Mouse (Mus musculus) embryonic facial prominence, embryonic 14.5 days (tissue): ENCODE data around the gene Tdrd5. TPM values are rescaled to one million over a fixed set of nuclear protein-coding genes. Genes with fewer than 3 reads are reported as not detected.
"Not testable (repeated sequence)": the region's sequence is repeated elsewhere in the genome, so short reads cannot be mapped to it uniquely, and the experiment has no call there.

Experiments used
- ATAC-seq: fragments of 200-750 bp; cut with Nextera tagmentation; 2 replicates; pipeline ENCODE4 v1.8.0; 2017; ENCODE audit warnings: low read depth, moderate number of reproducible peaks, moderate TSS enrichment
- DNase-seq: peaks from one replicate; pipeline ENCODE4 v3.0.0-alpha.2; 2015; ENCODE audit warnings: low spot score
- H3K27ac ChIP-seq: fragments of 300-500 bp; sonication (generic); replicated peaks from 2 replicates; pipeline ENCODE4 v1.5.1; 2014; ENCODE audit warnings: low read depth, mild to moderate bottlenecking, low read length, moderate library complexity
- H3K27me3 ChIP-seq: fragments of 300-500 bp; sonication (generic); replicated peaks from 2 replicates; pipeline ENCODE4 v1.6.1; 2014; ENCODE audit warnings: low read length; ENCODE audit not compliant: control insufficient read depth, insufficient read depth
- H3K36me3 ChIP-seq: fragments of 300-500 bp; sonication (generic); 2 replicates; pipeline ENCODE4 v1.6.1; 2014; ENCODE audit warnings: low read length, mixed read lengths; ENCODE audit not compliant: control insufficient read depth, insufficient read depth
- H3K4me1 ChIP-seq: fragments of 300-500 bp; sonication (generic); 2 replicates; pipeline ENCODE4 v1.6.1; 2014; ENCODE audit warnings: antibody characterized with exemption, low read length; ENCODE audit not compliant: control insufficient read depth, insufficient read depth
- H3K4me2 ChIP-seq: fragments of 300-500 bp; sonication (generic); 2 replicates; pipeline ENCODE4 v1.6.1; 2014; ENCODE audit warnings: low read depth, mild to moderate bottlenecking, low read length, moderate library complexity, mixed read lengths
- H3K4me3 ChIP-seq: fragments of 300-500 bp; sonication (generic); 2 replicates; pipeline ENCODE4 v1.5.1; 2014; ENCODE audit warnings: low read depth, mild to moderate bottlenecking, low read length
- H3K9ac ChIP-seq: fragments of 300-500 bp; sonication (generic); 2 replicates; pipeline ENCODE4 v1.6.1; 2014; ENCODE audit warnings: low read depth, mild to moderate bottlenecking, low read length, moderate library complexity, mixed read lengths
- H3K9me3 ChIP-seq: fragments of 300-500 bp; sonication (generic); 2 replicates; pipeline ENCODE4 v1.6.1; 2016; ENCODE audit warnings: low read length; ENCODE audit not compliant: control insufficient read depth
- WGBS: fragments of 180-500 bp; shearing (Covaris S2); extraction: QIAGEN DNeasy Blood & Tissue Kit; methylation state at CpG from one replicate; pipeline ENCODE4 v1.1.7; 2014; 5-methylcytosine and 5-hydroxymethylcytosine counted together
- polyA plus RNA-seq: library from polyadenylated mRNA; unstranded; fragments of >200 nt; fragmentation: Nextera tagmentation; extraction: Ambion mirVana; gene quantifications from 2 replicates; pipeline ENCODE4 v1.2.1, GENCODE M21; 2014

The Tdrd5 gene
- polyA plus RNA-seq, 1 experiment from 2014 or later, result 0.50 TPM

- ATAC-seq (no peak), DNase-seq (no peak)
- Histone ChIP-seq H3K9ac (no peak overlapping the region), H3K27ac (no peak overlapping the region), H3K27me3 (no peaks in the 10 kb centered on the region), H3K9me3 (no peaks in the 10 kb centered on the region), H3K36me3 (no peaks in the 10 kb centered on the region), H3K4me2 (no peak overlapping the region), H3K4me3 (no peak overlapping the region), H3K4me1 (no peaks in the 10 kb centered on the region)
- WGBS, result 29% methylated on average over 5 of the region's 5 CpGs
Measured at GRCm38 (mm10) chr1:156271654-156272053, 31.8 kb downstream of the Tdrd5 start.

GRCm38 (mm10) chr1:156270471-156270870 is 33.0 kb downstream of the Tdrd5 start:
- WGBS, result 76% methylated on average over 9 of the region's 9 CpGs
- ATAC-seq (no peak), DNase-seq (no peak)
- H3K4me2 ChIP-seq, result no peak overlapping the region
- H3K4me3 ChIP-seq, result no peak overlapping the region
- H3K27ac ChIP-seq, result no peak overlapping the region
- no peaks in the 10 kb centered on the region for H3K4me1 ChIP-seq
- H3K36me3 ChIP-seq, result no peaks in the 10 kb centered on the region
- H3K9ac ChIP-seq, result no peak overlapping the region
- no peaks in the 10 kb centered on the region for H3K27me3 ChIP-seq
- no peaks in the 10 kb centered on the region for H3K9me3 ChIP-seq

GRCm38 (mm10) chr1:156268546-156268945 is 34.9 kb downstream of the Tdrd5 start:
- H3K4me3 ChIP-seq, H3K36me3 ChIP-seq, DNase-seq, ATAC-seq, H3K27me3 ChIP-seq, H3K4me1 ChIP-seq, H3K4me2 ChIP-seq, H3K9ac ChIP-seq, H3K9me3 ChIP-seq, H3K27ac ChIP-seq: not testable (repeated sequence)
- 29% methylated on average over 3 of the region's 3 CpGs for WGBS

GRCm38 (mm10) chr1:156263946-156264345 is 39.5 kb downstream of the Tdrd5 start:
- Histone ChIP-seq H3K4me2 (no peak overlapping the region), H3K9me3 (no peaks in the 10 kb centered on the region), H3K4me3 (no peak overlapping the region), H3K27me3 (no peaks in the 10 kb centered on the region), H3K4me1 (no peaks in the 10 kb centered on the region), H3K9ac (no peak overlapping the region), H3K27ac (no peak overlapping the region), H3K36me3 (no peaks in the 10 kb centered on the region)
- 79% methylated on average over 8 of the region's 8 CpGs for WGBS
- ATAC-seq (no peak), DNase-seq (no peak)

- no peaks in the 10 kb centered on the region for H3K4me1 ChIP-seq
- peak; percentile 20 for DNase-seq
- H3K27me3 ChIP-seq, result no peaks in the 10 kb centered on the region
- no peaks in the 10 kb centered on the region for H3K9me3 ChIP-seq
- H3K4me2 ChIP-seq, result no peak overlapping the region
- ATAC-seq, result no peak
- H3K27ac ChIP-seq, result no peak overlapping the region
- WGBS, result 49% methylated on average over 2 of the region's 2 CpGs
- no peaks in the 10 kb centered on the region for H3K36me3 ChIP-seq
- H3K9ac ChIP-seq, result no peak overlapping the region
- H3K4me3 ChIP-seq, result no peak overlapping the region
Measured at GRCm38 (mm10) chr1:156263352-156263751, 40.1 kb downstream of the Tdrd5 start.

- no peaks in the 10 kb centered on the region for H3K9me3 ChIP-seq
- no peak overlapping the region for H3K27ac ChIP-seq
- ATAC-seq (no peak), DNase-seq (peak; percentile 27)
- WGBS, result 63% methylated on average over 4 of the region's 4 CpGs
- H3K27me3 ChIP-seq, result no peaks in the 10 kb centered on the region
- H3K4me1 ChIP-seq, result no peaks in the 10 kb centered on the region
- no peak overlapping the region for H3K4me2 ChIP-seq
- H3K36me3 ChIP-seq, result no peaks in the 10 kb centered on the region
- H3K4me3 ChIP-seq, result no peak overlapping the region
- H3K9ac ChIP-seq, result no peak overlapping the region
Measured at GRCm38 (mm10) chr1:156254866-156255265, 48.6 kb downstream of the Tdrd5 start.

- H3K9ac ChIP-seq, DNase-seq, H3K4me2 ChIP-seq, H3K27ac ChIP-seq, H3K9me3 ChIP-seq, H3K36me3 ChIP-seq, H3K4me1 ChIP-seq, H3K4me3 ChIP-seq, ATAC-seq, H3K27me3 ChIP-seq: not testable (repeated sequence)
- WGBS, result 87% methylated on average over 4 of the region's 4 CpGs
Measured at GRCm38 (mm10) chr1:156251096-156251495, 52.4 kb downstream of the Tdrd5 start.

- H3K9me3 ChIP-seq, result no peaks in the 10 kb centered on the region
- H3K4me3 ChIP-seq, result no peak overlapping the region
- no peaks in the 10 kb centered on the region; the same call in 1 of the 2 replicates for H3K27me3 ChIP-seq
- 68% methylated on average over 3 of the region's 3 CpGs for WGBS
- H3K4me2 ChIP-seq, result no peak overlapping the region
- H3K36me3 ChIP-seq, result no peaks in the 10 kb centered on the region
- H3K27ac ChIP-seq, result no peak overlapping the region
- no peaks in the 10 kb centered on the region for H3K4me1 ChIP-seq
- DNase-seq (no peak), ATAC-seq (no peak)
- no peak overlapping the region for H3K9ac ChIP-seq
Measured at GRCm38 (mm10) chr1:156247893-156248292, 55.6 kb downstream of the Tdrd5 start.

GRCm38 (mm10) chr1:156241713-156242348 is 61.6 kb downstream of the Tdrd5 start:
- no peak overlapping the region for H3K4me2 ChIP-seq
- H3K4me3 ChIP-seq, result no peak overlapping the region
- no peak overlapping the region for H3K9ac ChIP-seq
- WGBS, result 8% methylated on average over 14 of the region's 14 CpGs
- H3K27me3 ChIP-seq, result peaks cover 3% of the 10 kb centered on the region; the same call in 1 of the 2 replicates
- ATAC-seq (0 out of 2 replicates have a peak, but pooled peaks have one; percentile 53), DNase-seq (peak; percentile 72)
- no peak overlapping the region for H3K27ac ChIP-seq
- H3K4me1 ChIP-seq, result no peaks in the 10 kb centered on the region
- H3K9me3 ChIP-seq, result no peaks in the 10 kb centered on the region
- no peaks in the 10 kb centered on the region for H3K36me3 ChIP-seq
